Mouse (Mus musculus) intestine, embryonic 14.5 days (tissue): ENCODE results near the gene Lamb2. TPM values are rescaled to one million over a fixed set of nuclear protein-coding genes. Genes with fewer than 3 reads are reported as not detected.

Experiments used
- ATAC-seq: fragments of 200-750 bp; cut with Nextera tagmentation; replicated peaks from 2 replicates; pipeline ENCODE4 v1.8.0; 2017; ENCODE audit warnings: low read depth, moderate number of reproducible peaks, moderate TSS enrichment, moderate library complexity; ENCODE audit not compliant: low FRiP score, low TSS enrichment
- DNase-seq: peaks from one replicate; pipeline ENCODE4 v3.0.0-alpha.2; 2018; ENCODE audit warnings: low spot score
- H3K27ac ChIP-seq: fragments of 300-500 bp; sonication (generic); 2 replicates; pipeline ENCODE4 v1.5.1; 2014; ENCODE audit warnings: low read depth, mild to moderate bottlenecking, control low read depth
- H3K27me3 ChIP-seq: fragments of 300-500 bp; sonication (generic); replicated peaks from 2 replicates; pipeline ENCODE4 v1.6.1; 2014; ENCODE audit warnings: low read length, control low read depth; ENCODE audit not compliant: control insufficient read depth, insufficient read depth
- H3K36me3 ChIP-seq: fragments of 300-500 bp; sonication (generic); 2 replicates; pipeline ENCODE4 v1.6.1; 2014; ENCODE audit warnings: low read length, control low read depth; ENCODE audit not compliant: control insufficient read depth, insufficient read depth
- H3K4me1 ChIP-seq: fragments of 300-500 bp; sonication (generic); replicated peaks from 2 replicates; pipeline ENCODE4 v1.6.1; 2014; ENCODE audit warnings: low read length, control low read depth, mixed read lengths; ENCODE audit not compliant: control insufficient read depth, insufficient read depth
- H3K4me2 ChIP-seq: fragments of 300-500 bp; sonication (generic); 2 replicates; pipeline ENCODE4 v1.6.1; 2014; ENCODE audit warnings: low read length
- H3K4me3 ChIP-seq: fragments of 300-500 bp; sonication (generic); 2 replicates; pipeline ENCODE4 v1.5.1; 2014; ENCODE audit warnings: low read depth, low read length, control low read depth, mixed read lengths
- H3K9ac ChIP-seq: fragments of 300-500 bp; sonication (generic); 2 replicates; pipeline ENCODE4 v1.6.1; 2014; ENCODE audit warnings: mild to moderate bottlenecking, low read length
- H3K9me3 ChIP-seq: fragments of 300-500 bp; sonication (generic); 2 replicates; pipeline ENCODE4 v1.6.1; 2016; ENCODE audit warnings: low read length, control low read depth; ENCODE audit not compliant: control insufficient read depth
- WGBS: fragments of 180-500 bp; shearing (Covaris S2); extraction: QIAGEN DNeasy Blood & Tissue Kit; methylation state at CpG from one replicate; pipeline ENCODE4 v1.1.7; 2014; 5-methylcytosine and 5-hydroxymethylcytosine counted together
- polyA plus RNA-seq: library from polyadenylated mRNA; unstranded; fragments of >200 nt; fragmentation: Nextera tagmentation; extraction: Ambion mirVana; gene quantifications from 2 replicates; pipeline ENCODE4 v1.2.1, GENCODE M21; 2014

Lamb2 gene
- polyA plus RNA-seq, 1 experiment from 2014 or later = 32.3 TPM

GRCm38 (mm10) chr9:108492043-108492750, 12.7 kb downstream of the Lamb2 start:
- Histone ChIP-seq H3K9ac (peak overlapping the region; percentile 7; the same call in 1 of the 2 replicates), H3K4me3 (peak overlapping the region; percentile 91; the same call in 1 of the 2 replicates), H3K4me2 (peak overlapping the region; percentile 93), H3K27me3 (no peaks in the 10 kb centered on the region), H3K9me3 (no peaks in the 10 kb centered on the region), H3K4me1 (peaks cover 9% of the 10 kb centered on the region), H3K36me3 (peaks cover 78% of the 10 kb centered on the region), H3K27ac (no peak overlapping the region)
- DNase-seq (no peak), ATAC-seq (no peak)
- 84% methylated on average over 16 of the region's 16 CpGs for WGBS

- no peak for ATAC-seq
- Histone ChIP-seq H3K9me3 (no peaks in the 10 kb centered on the region), H3K4me3 (no peak overlapping the region), H3K27ac (no peak overlapping the region), H3K36me3 (peaks cover 78% of the 10 kb centered on the region), H3K4me2 (no peak overlapping the region), H3K9ac (no peak overlapping the region), H3K4me1 (peaks cover 9% of the 10 kb centered on the region), H3K27me3 (no peaks in the 10 kb centered on the region)
- no peak for DNase-seq
- 98% methylated on average over 8 of the region's 8 CpGs for WGBS
Observed at GRCm38 (mm10) chr9:108493246-108493645, 13.7 kb downstream of the Lamb2 start.

- no peak overlapping the region for H3K4me2 ChIP-seq
- H3K9ac ChIP-seq = no peak overlapping the region
- H3K27me3 ChIP-seq = no peaks in the 10 kb centered on the region
- no peaks in the 10 kb centered on the region for H3K9me3 ChIP-seq
- no peak overlapping the region for H3K27ac ChIP-seq
- H3K36me3 ChIP-seq = peaks cover 78% of the 10 kb centered on the region
- DNase-seq = no peak
- peaks cover 9% of the 10 kb centered on the region for H3K4me1 ChIP-seq
- H3K4me3 ChIP-seq = no peak overlapping the region
- ATAC-seq = no peak
- 89% methylated on average over 19 of the region's 19 CpGs for WGBS
Observed at GRCm38 (mm10) chr9:108494146-108494825, 14.8 kb downstream of the Lamb2 start.

GRCm38 (mm10) chr9:108494905-108495304, 15.4 kb downstream of the Lamb2 start:
- ATAC-seq (no peak), DNase-seq (no peak)
- Histone ChIP-seq H3K4me1 (peaks cover 9% of the 10 kb centered on the region), H3K9ac (no peak overlapping the region), H3K4me3 (no peak overlapping the region), H3K4me2 (no peak overlapping the region), H3K27ac (no peak overlapping the region), H3K36me3 (peaks cover 78% of the 10 kb centered on the region), H3K9me3 (no peaks in the 10 kb centered on the region), H3K27me3 (no peaks in the 10 kb centered on the region)
- WGBS = 85% methylated on average over 10 of the region's 10 CpGs

- DNase-seq (no peak), ATAC-seq (no peak)
- Histone ChIP-seq H3K4me1 (no peaks in the 10 kb centered on the region), H3K36me3 (peaks cover 89% of the 10 kb centered on the region), H3K9me3 (no peaks in the 10 kb centered on the region), H3K4me2 (no peak overlapping the region), H3K27ac (no peak overlapping the region), H3K27me3 (no peaks in the 10 kb centered on the region), H3K4me3 (no peak overlapping the region), H3K9ac (no peak overlapping the region)
- WGBS = 93% methylated on average over 7 of the region's 7 CpGs
Observed at GRCm38 (mm10) chr9:108499231-108499630, 19.7 kb downstream of the Lamb2 start.

- Histone ChIP-seq H3K27ac (no peak overlapping the region), H3K9me3 (no peaks in the 10 kb centered on the region), H3K4me3 (no peak overlapping the region), H3K4me1 (no peaks in the 10 kb centered on the region), H3K36me3 (peaks cover 82% of the 10 kb centered on the region), H3K4me2 (no peak overlapping the region), H3K9ac (no peak overlapping the region), H3K27me3 (no peaks in the 10 kb centered on the region)
- 92% methylated on average over 15 of the region's 15 CpGs for WGBS
- no peak for DNase-seq
- ATAC-seq = no peak
Observed at GRCm38 (mm10) chr9:108499943-108500342, 20.4 kb downstream of the Lamb2 start.

GRCm38 (mm10) chr9:108506901-108507300, 27.4 kb downstream of the Lamb2 start:
- Histone ChIP-seq H3K4me3 (no peak overlapping the region), H3K27ac (peak overlapping the region; percentile 81; the same call in 1 of the 2 replicates), H3K36me3 (peaks cover 36% of the 10 kb centered on the region), H3K9ac (no peak overlapping the region), H3K9me3 (no peaks in the 10 kb centered on the region), H3K4me2 (peak overlapping the region; percentile 93), H3K4me1 (peaks cover 11% of the 10 kb centered on the region), H3K27me3 (no peaks in the 10 kb centered on the region)
- WGBS = 82% methylated on average over 7 of the region's 7 CpGs
- DNase-seq = no peak
- no peak for ATAC-seq

GRCm38 (mm10) chr9:108507619-108508434, 28.3 kb downstream of the Lamb2 start, which contains the start of gene Qars:
Qars (plus strand) TSS chr9:108507706.
- Histone ChIP-seq H3K9ac (peak within 1 kb of the TSS; percentile 73), H3K4me3 (peak within 1 kb of the TSS; percentile 78), H3K4me2 (peak within 1 kb of the TSS; percentile 93), H3K27ac (peak within 1 kb of the TSS; percentile 81), H3K9me3 (no peaks in the 10 kb centered on the region), H3K36me3 (peaks cover 37% of the 10 kb centered on the region), H3K27me3 (no peaks in the 10 kb centered on the region), H3K4me1 (peaks cover 11% of the 10 kb centered on the region)
- ATAC-seq = peak; percentile 97
- WGBS = under 1% methylated on average over 37 of the region's 37 CpGs
- DNase-seq = peak; percentile 97
